Mouse (Mus musculus): ENCODE results near the gene Syt1. TPM values are rescaled to one million over a fixed set of nuclear protein-coding genes. Genes with fewer than 3 reads are reported as not detected.

Syt1 gene
- polyA plus RNA-seq, 1 experiment from 2014 or later: 53.4 TPM

DNA sequence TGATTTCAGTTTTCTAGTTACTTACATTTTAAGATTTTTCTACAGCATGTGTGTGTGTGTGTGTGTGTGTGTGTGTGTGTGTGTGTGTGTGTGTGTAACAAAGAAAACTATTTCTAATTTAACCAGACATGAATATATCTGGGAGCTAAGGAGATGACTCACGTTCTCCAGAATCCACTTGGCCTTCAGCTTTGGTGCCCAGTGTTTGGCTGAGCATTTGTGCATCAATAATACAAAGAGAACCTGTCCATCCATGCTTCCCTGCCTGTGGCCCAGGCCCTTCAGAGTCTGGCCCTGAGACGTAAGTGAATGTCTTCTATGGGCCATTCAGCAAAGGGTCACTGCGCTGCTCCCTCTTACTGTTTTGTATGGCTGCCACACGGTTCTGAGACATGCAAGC is 476.7 kb downstream of the Syt1 start:
- DNase-seq (ENCODE audit: low spot score) (no peak), ATAC-seq (no peak)

DNA sequence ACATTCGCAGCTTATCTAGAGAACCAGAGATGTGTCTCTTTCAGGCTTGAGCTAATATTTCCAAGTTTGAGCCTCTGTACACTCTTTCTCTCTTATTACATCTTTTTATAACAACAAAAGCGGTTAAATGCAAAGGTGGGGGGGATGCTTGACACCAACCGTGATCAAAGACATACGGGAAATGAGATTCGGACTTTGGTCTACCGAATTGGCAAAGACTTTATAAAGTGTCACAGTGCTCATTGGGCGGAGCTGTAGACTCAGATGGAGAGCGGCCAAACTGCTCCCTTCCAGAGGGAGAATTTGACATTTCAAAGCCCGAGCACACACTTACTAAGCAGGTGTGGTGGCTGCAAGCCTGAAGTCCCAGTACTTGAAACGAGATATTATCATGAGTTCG is 477.9 kb downstream of the Syt1 start:
- DNase-seq (ENCODE audit: low spot score): no peak
- no peaks in the 10 kb centered on the region for H3K27me3 ChIP-seq (replicated peaks; ENCODE audit: control insufficient read depth, insufficient read depth, low read length)
- no peak for ATAC-seq
- no peak overlapping the region for H3K4me2 ChIP-seq (ENCODE audit: low read length)
- no peak overlapping the region for H3K9ac ChIP-seq (ENCODE audit: low read length)
- no peaks in the 10 kb centered on the region for H3K4me1 ChIP-seq (ENCODE audit: control insufficient read depth, insufficient read depth, low read length)
- H3K27ac ChIP-seq (ENCODE audit: low read depth, low read length): no peak overlapping the region
- H3K36me3 ChIP-seq (ENCODE audit: control insufficient read depth, insufficient read depth, low read length): no peaks in the 10 kb centered on the region
- WGBS: 88% methylated on average over 11 of the region's 11 CpGs
- no peak overlapping the region for H3K4me3 ChIP-seq (ENCODE audit: low read depth, low read length)
- H3K9me3 ChIP-seq (replicated peaks; ENCODE audit: control insufficient read depth, low read length): no peaks in the 10 kb centered on the region

More for the DNA sequence above, 476.7 kb downstream of the Syt1 start:
- H3K27ac ChIP-seq (ENCODE audit: low read depth, low read length): no peak overlapping the region
- no peak overlapping the region for H3K4me3 ChIP-seq (ENCODE audit: low read depth, low read length)
- H3K36me3 ChIP-seq (ENCODE audit: control insufficient read depth, insufficient read depth, low read length): no peaks in the 10 kb centered on the region
- H3K9ac ChIP-seq (ENCODE audit: low read length): no peak overlapping the region
- no peak overlapping the region for H3K4me2 ChIP-seq (ENCODE audit: low read length)
- H3K9me3 ChIP-seq (replicated peaks; ENCODE audit: control insufficient read depth, low read length): no peaks in the 10 kb centered on the region
- WGBS: 78% methylated on average over 4 of the region's 4 CpGs
- no peaks in the 10 kb centered on the region for H3K4me1 ChIP-seq (ENCODE audit: control insufficient read depth, insufficient read depth, low read length)
- no peaks in the 10 kb centered on the region for H3K27me3 ChIP-seq (replicated peaks; ENCODE audit: control insufficient read depth, insufficient read depth, low read length)

DNA sequence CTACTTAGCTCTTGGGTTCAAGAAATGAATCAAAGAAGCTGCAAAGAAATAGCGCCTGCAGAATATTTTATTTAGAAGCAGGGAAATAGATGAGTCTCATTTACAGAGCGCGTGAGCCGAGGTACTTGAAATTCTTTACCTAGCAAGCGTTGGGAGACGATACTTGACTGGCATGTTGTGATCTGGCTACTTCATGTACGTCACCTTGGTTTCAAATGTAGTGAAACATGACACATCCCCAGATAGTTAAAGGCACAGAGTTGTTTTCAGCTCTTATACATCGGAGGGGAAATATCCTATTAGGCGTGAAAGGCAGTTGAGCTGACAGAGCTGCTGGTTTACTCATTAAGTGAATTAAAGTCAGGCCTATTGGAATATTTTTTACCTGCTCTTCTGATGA is 478.5 kb downstream of the Syt1 start:
- no peak overlapping the region for H3K27ac ChIP-seq (ENCODE audit: low read depth, low read length)
- no peaks in the 10 kb centered on the region for H3K4me1 ChIP-seq (ENCODE audit: control insufficient read depth, insufficient read depth, low read length)
- DNase-seq (ENCODE audit: low spot score): no peak
- WGBS: 80% methylated on average over 9 of the region's 9 CpGs
- H3K9ac ChIP-seq (ENCODE audit: low read length): no peak overlapping the region
- no peaks in the 10 kb centered on the region for H3K9me3 ChIP-seq (replicated peaks; ENCODE audit: control insufficient read depth, low read length)
- ATAC-seq: no peak
- no peak overlapping the region for H3K4me2 ChIP-seq (ENCODE audit: low read length)
- H3K36me3 ChIP-seq (ENCODE audit: control insufficient read depth, insufficient read depth, low read length): no peaks in the 10 kb centered on the region
- H3K27me3 ChIP-seq (replicated peaks; ENCODE audit: control insufficient read depth, insufficient read depth, low read length): no peaks in the 10 kb centered on the region
- H3K4me3 ChIP-seq (ENCODE audit: low read depth, low read length): no peak overlapping the region

DNA sequence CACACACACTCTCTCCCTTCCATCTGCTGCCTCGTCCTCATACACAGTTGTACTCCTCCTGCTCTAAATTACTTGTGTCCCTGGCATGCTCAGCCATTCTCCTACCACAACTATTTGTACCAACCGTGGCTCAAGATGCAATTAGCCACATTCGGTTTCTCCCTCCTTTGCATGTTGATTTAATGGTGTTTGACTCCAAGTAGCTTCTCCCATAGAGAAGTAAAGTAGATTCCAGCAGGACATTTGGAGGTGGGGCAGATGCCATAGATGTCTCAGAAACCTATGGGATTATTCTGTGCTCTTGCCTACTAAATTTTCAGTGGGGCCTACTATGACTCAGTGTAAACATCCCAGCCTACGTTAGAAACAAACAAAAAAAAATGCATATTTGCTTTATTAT is 479.1 kb downstream of the Syt1 start:
- Histone ChIP-seq H3K27me3 (replicated peaks; ENCODE audit: control insufficient read depth, insufficient read depth, low read length) (no peaks in the 10 kb centered on the region), H3K36me3 (ENCODE audit: control insufficient read depth, insufficient read depth, low read length) (no peaks in the 10 kb centered on the region), H3K4me3 (ENCODE audit: low read depth, low read length) (no peak overlapping the region), H3K4me2 (ENCODE audit: low read length) (no peak overlapping the region), H3K9me3 (replicated peaks; ENCODE audit: control insufficient read depth, low read length) (no peaks in the 10 kb centered on the region), H3K4me1 (ENCODE audit: control insufficient read depth, insufficient read depth, low read length) (no peaks in the 10 kb centered on the region), H3K9ac (ENCODE audit: low read length) (no peak overlapping the region), H3K27ac (ENCODE audit: low read depth, low read length) (no peak overlapping the region)
- WGBS: 47% methylated on average over 4 of the region's 4 CpGs
- no peak for ATAC-seq
- no peak for DNase-seq (ENCODE audit: low spot score)

DNA sequence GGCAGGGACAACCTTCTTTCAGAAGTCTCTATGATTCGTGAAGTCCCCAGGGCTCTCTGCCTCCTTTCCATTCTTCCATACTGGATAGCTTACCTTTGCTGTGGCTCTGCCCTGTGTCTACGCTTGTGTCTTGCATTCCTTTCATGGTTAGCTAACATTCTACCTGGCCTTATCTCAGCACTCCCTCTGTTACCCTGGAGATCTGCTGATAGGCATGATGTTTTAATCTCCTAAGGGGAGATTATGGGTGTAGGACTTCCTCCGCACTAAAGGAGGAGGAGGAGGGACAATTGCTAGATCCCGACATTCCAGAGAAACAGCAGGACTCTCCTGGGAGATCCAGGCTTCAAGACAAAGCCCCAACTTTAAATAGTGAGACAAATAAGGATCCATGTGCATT is 479.7 kb downstream of the Syt1 start:
- WGBS: 49% methylated on average over 4 of the region's 4 CpGs
- H3K9me3 ChIP-seq (replicated peaks; ENCODE audit: control insufficient read depth, low read length): no peaks in the 10 kb centered on the region
- no peaks in the 10 kb centered on the region for H3K36me3 ChIP-seq (ENCODE audit: control insufficient read depth, insufficient read depth, low read length)
- H3K4me2 ChIP-seq (ENCODE audit: low read length): no peak overlapping the region
- H3K27me3 ChIP-seq (replicated peaks; ENCODE audit: control insufficient read depth, insufficient read depth, low read length): no peaks in the 10 kb centered on the region
- ATAC-seq (no peak), DNase-seq (ENCODE audit: low spot score) (no peak)
- H3K4me1 ChIP-seq (ENCODE audit: control insufficient read depth, insufficient read depth, low read length): no peaks in the 10 kb centered on the region
- H3K9ac ChIP-seq (ENCODE audit: low read length): no peak overlapping the region
- H3K27ac ChIP-seq (ENCODE audit: low read depth, low read length): no peak overlapping the region
- no peak overlapping the region for H3K4me3 ChIP-seq (ENCODE audit: low read depth, low read length)

DNA sequence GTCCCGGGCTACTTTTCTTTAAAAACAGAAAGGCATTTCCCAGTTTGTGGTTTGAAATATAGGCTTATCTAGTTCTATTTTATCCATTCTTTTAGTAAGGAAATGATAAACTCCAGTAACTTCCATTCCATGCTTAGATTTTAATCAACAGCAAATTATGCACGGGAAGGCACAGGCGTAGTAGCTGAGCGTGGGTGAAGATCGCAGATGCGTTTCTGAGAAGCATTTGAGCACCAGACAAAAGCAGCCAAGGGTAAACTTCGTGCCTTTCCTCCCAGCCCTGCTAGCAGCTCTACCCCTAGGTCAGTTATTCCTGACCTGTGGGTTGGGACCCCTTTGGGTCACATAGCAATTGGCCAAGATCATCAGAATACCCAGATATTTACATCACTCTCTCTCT is 482.4 kb downstream of the Syt1 start:
- Histone ChIP-seq H3K4me1 (ENCODE audit: control insufficient read depth, insufficient read depth, low read length) (peaks cover 6% of the 10 kb centered on the region; the same call in 1 of the 2 replicates), H3K9me3 (replicated peaks; ENCODE audit: control insufficient read depth, low read length) (no peaks in the 10 kb centered on the region), H3K27ac (ENCODE audit: low read depth, low read length) (no peak overlapping the region), H3K27me3 (replicated peaks; ENCODE audit: control insufficient read depth, insufficient read depth, low read length) (no peaks in the 10 kb centered on the region), H3K36me3 (ENCODE audit: control insufficient read depth, insufficient read depth, low read length) (no peaks in the 10 kb centered on the region), H3K4me3 (ENCODE audit: low read depth, low read length) (no peak overlapping the region), H3K9ac (ENCODE audit: low read length) (no peak overlapping the region), H3K4me2 (ENCODE audit: low read length) (no peak overlapping the region)
- DNase-seq (ENCODE audit: low spot score) (no peak), ATAC-seq (no peak)
- WGBS: 90% methylated on average over 7 of the region's 7 CpGs

DNA sequence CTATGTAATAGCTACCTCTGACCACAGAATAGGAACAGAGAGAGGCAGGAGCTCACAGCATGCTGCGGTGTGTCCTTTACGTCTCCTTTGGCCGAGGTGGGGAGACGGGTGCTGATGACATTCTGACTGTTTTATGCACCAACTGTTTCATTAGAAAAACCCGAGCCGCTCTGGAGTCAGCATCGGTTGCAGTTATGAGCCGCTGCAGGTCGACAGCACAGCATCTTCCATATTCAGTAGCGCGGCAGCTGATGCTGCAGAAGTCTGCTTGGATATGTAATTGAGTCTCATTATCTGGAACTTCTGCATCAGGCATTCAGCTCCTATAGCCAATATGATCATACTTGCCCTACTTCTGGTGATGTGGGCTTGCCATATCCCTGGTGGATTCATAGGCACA is 485.3 kb downstream of the Syt1 start:
- no peak for DNase-seq (ENCODE audit: low spot score)
- 91% methylated on average over 11 of the region's 11 CpGs for WGBS
- H3K4me1 ChIP-seq (ENCODE audit: control insufficient read depth, insufficient read depth, low read length): peaks cover 6% of the 10 kb centered on the region; the same call in 1 of the 2 replicates
- no peaks in the 10 kb centered on the region for H3K9me3 ChIP-seq (replicated peaks; ENCODE audit: control insufficient read depth, low read length)
- H3K27me3 ChIP-seq (replicated peaks; ENCODE audit: control insufficient read depth, insufficient read depth, low read length): no peaks in the 10 kb centered on the region
- no peak overlapping the region for H3K4me3 ChIP-seq (ENCODE audit: low read depth, low read length)
- no peak overlapping the region for H3K4me2 ChIP-seq (ENCODE audit: low read length)
- H3K9ac ChIP-seq (ENCODE audit: low read length): no peak overlapping the region
- no peak for ATAC-seq
- no peaks in the 10 kb centered on the region for H3K36me3 ChIP-seq (ENCODE audit: control insufficient read depth, insufficient read depth, low read length)
- H3K27ac ChIP-seq (ENCODE audit: low read depth, low read length): no peak overlapping the region

DNA sequence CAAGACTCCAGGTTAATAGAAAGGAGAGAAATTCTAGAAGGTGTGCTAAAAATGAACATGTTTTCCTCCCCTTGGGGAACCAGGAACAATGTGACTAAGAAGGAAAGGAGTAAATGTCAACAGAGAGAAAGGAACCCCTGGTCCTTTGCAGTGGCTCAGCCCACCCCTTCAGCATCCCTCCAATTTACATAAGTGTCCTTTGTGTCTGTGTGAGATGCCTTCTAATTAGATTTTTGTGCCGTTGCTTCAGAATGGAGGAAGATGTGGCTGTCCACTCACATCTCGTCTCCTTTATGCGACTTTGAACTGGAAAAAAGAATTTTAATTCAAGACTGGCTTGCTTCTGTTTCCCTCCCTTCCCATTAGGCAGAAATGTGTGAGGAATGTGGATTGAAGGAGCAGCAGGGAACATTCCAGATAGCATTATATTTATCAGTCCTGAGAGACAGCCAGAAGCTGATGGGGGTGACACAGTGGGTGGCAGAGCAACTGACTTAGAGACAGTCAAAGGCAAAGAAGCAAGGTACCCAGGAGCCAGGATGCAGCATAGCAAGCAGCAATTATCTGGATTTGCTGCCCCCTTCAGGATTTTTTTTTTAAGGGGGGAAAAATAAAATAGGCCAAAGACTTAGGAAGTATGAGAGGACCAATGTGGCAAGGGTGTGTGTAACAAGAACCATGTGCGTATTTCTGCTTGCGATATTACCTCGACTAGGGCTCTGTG is 486.3 kb downstream of the Syt1 start:
- H3K9me3 ChIP-seq (replicated peaks; ENCODE audit: control insufficient read depth, low read length): no peaks in the 10 kb centered on the region
- DNase-seq (ENCODE audit: low spot score): peak; percentile 51
- H3K27me3 ChIP-seq (replicated peaks; ENCODE audit: control insufficient read depth, insufficient read depth, low read length): no peaks in the 10 kb centered on the region
- no peak overlapping the region for H3K9ac ChIP-seq (ENCODE audit: low read length)
- peaks cover 6% of the 10 kb centered on the region; the same call in 1 of the 2 replicates for H3K4me1 ChIP-seq (ENCODE audit: control insufficient read depth, insufficient read depth, low read length)
- WGBS: 41% methylated on average over 6 of the region's 6 CpGs
- peak; percentile 59 for ATAC-seq
- no peak overlapping the region for H3K27ac ChIP-seq (ENCODE audit: low read depth, low read length)
- H3K36me3 ChIP-seq (ENCODE audit: control insufficient read depth, insufficient read depth, low read length): no peaks in the 10 kb centered on the region
- no peak overlapping the region for H3K4me2 ChIP-seq (ENCODE audit: low read length)
- no peak overlapping the region for H3K4me3 ChIP-seq (ENCODE audit: low read depth, low read length)

DNA sequence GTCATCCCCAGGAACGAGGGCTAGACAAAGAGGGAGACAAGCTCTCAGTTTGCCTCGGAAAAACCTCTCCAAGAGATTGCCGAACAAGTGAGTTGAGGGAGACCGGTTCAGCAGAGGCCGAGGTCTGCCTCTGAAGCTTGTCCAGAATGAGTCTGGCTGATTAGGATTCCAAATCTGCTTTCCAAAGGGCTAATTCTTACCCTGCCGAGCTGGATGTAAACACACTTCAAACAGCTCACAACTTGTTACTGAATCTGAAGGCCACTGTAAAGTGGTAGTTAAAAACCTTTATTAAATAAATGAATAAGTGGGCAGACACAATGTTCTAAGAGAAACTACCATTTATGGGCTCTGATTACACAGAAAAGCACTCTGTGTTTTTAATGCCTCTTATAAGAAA is 491.6 kb downstream of the Syt1 start:
- WGBS: 18% methylated on average over 6 of the region's 6 CpGs
- Histone ChIP-seq H3K9me3 (replicated peaks; ENCODE audit: control insufficient read depth, low read length) (no peaks in the 10 kb centered on the region), H3K27me3 (replicated peaks; ENCODE audit: control insufficient read depth, insufficient read depth, low read length) (no peaks in the 10 kb centered on the region), H3K27ac (ENCODE audit: low read depth, low read length) (no peak overlapping the region), H3K36me3 (ENCODE audit: control insufficient read depth, insufficient read depth, low read length) (no peaks in the 10 kb centered on the region), H3K4me3 (ENCODE audit: low read depth, low read length) (no peak overlapping the region), H3K4me2 (ENCODE audit: low read length) (no peak overlapping the region), H3K9ac (ENCODE audit: low read length) (no peak overlapping the region), H3K4me1 (ENCODE audit: control insufficient read depth, insufficient read depth, low read length) (peaks cover 3% of the 10 kb centered on the region; the same call in 1 of the 2 replicates)
- ATAC-seq (0 out of 2 replicates have a peak, but pooled peaks have one; percentile 29), DNase-seq (ENCODE audit: low spot score) (peak; percentile 45)
